Mouse (Mus musculus) CH12.LX (cell line): Measurements from ENCODE around the gene Dhrs11. TPM values are rescaled to one million over a fixed set of nuclear protein-coding genes. Genes with fewer than 3 reads are reported as not detected.
A peak's percentile ranks its signal among the peaks of the same experiment; 100 is the strongest.

Experiments used
- DNase-seq: peaks from one replicate; pipeline ENCODE4 v3.0.0-alpha.2; 2013; ENCODE audit errors: extremely low read depth
- H3K27ac ChIP-seq: 2 replicates; pipeline ENCODE4 v1.5.1; 2012; ENCODE audit warnings: low read depth, mild to moderate bottlenecking, control low read depth, moderate library complexity; ENCODE audit not compliant: insufficient read depth
- H3K27me3 ChIP-seq: replicated peaks from 2 replicates; pipeline ENCODE3; 2012; ENCODE audit warnings: inconsistent platforms
- H3K36me3 ChIP-seq, 2 experiments: replicated peaks in 1 of 2; 2 replicates each; pipeline versions ENCODE3 to v1.6.1; 2012; ENCODE audit warnings: inconsistent platforms in 1 of 2, low read length in 1 of 2, mild to moderate bottlenecking in 1 of 2, mixed read lengths in 1 of 2, moderate library complexity in 1 of 2; ENCODE audit not compliant: control insufficient read depth in 1 of 2, insufficient read depth in 1 of 2
- H3K4me1 ChIP-seq, 2 experiments: 2 replicates each; pipeline ENCODE4 v1.6.1; 2012; ENCODE audit warnings: inconsistent platforms in 1 of 2, moderate library complexity in 1 of 2; ENCODE audit not compliant: insufficient read depth in 2 of 2, control insufficient read depth in 1 of 2
- H3K4me2 ChIP-seq: 2 replicates; pipeline ENCODE4 v1.6.1; 2012; ENCODE audit warnings: low read depth, mild to moderate bottlenecking, control low read depth; ENCODE audit not compliant: poor library complexity, insufficient read depth, severe bottlenecking
- H3K4me3 ChIP-seq, 3 experiments: fragments of 150-350 bp in 1 of 3; sonication (generic) in 1 of 3; replicated peaks in 1 of 3; 2 replicates each; pipeline versions ENCODE3 to v1.5.1; 2011 to 2012; ENCODE audit warnings: low read depth in 2 of 3, low read length in 2 of 3, mild to moderate bottlenecking in 2 of 3, moderate library complexity in 2 of 3, control low read depth in 1 of 3, improper control_type of control experiment in 1 of 3, inconsistent platforms in 1 of 3, mixed read lengths in 1 of 3; ENCODE audit not compliant: poor library complexity in 1 of 3
- H3K79me2 ChIP-seq: replicated peaks from 2 replicates; pipeline ENCODE4 v1.6.1; 2012; ENCODE audit warnings: mild to moderate bottlenecking, moderate library complexity; ENCODE audit not compliant: control insufficient read depth, poor library complexity, insufficient read depth, severe bottlenecking; ENCODE audit errors: extremely low read depth
- H3K9ac ChIP-seq: 2 replicates; pipeline ENCODE4 v1.6.1; 2012; ENCODE audit warnings: low read depth, mild to moderate bottlenecking, control low read depth, moderate library complexity; ENCODE audit not compliant: insufficient read depth
- H3K9me3 ChIP-seq: replicated peaks from 2 replicates; pipeline ENCODE3; 2012; ENCODE audit warnings: low read length, inconsistent platforms, mixed read lengths
- CHD1 ChIP-seq: IDR thresholded peaks from 2 replicates; pipeline ENCODE4 v1.6.1; 2012; ENCODE audit warnings: low read depth, low read length, improper control_type of control experiment, inconsistent platforms
- CHD2 ChIP-seq: IDR thresholded peaks from 2 replicates; pipeline ENCODE4 v1.6.1; 2011; ENCODE audit warnings: low read length, improper control_type of control experiment
- CTCF ChIP-seq, 2 experiments: IDR thresholded peaks in 1 of 2; conservative IDR thresholded peaks in 1 of 2; 2 replicates each; pipeline ENCODE4 v1.5.1; 2011 to 2012; ENCODE audit warnings: low read depth in 2 of 2, low read length in 2 of 2, improper control_type of control experiment in 1 of 2, inconsistent platforms in 1 of 2, mild to moderate bottlenecking in 1 of 2, moderate library complexity in 1 of 2
- ELF1 ChIP-seq: IDR thresholded peaks from 2 replicates; pipeline ENCODE4 v1.6.1; 2014; ENCODE audit warnings: low read depth, mild to moderate bottlenecking, inconsistent platforms, low read length, improper control_type of control experiment
- EP300 ChIP-seq: IDR thresholded peaks from 2 replicates; pipeline ENCODE4 v1.6.1; 2011; ENCODE audit warnings: low read length, improper control_type of control experiment
- ETS1 ChIP-seq: conservative IDR thresholded peaks from 2 replicates; pipeline ENCODE4 v1.6.1; 2012; ENCODE audit warnings: low read depth, mild to moderate bottlenecking, inconsistent platforms, low read length, improper control_type of control experiment, moderate library complexity
- HCFC1 ChIP-seq: IDR thresholded peaks from 2 replicates; pipeline ENCODE4 v1.6.1; 2012; ENCODE audit warnings: low read depth, mild to moderate bottlenecking, inconsistent platforms, low read length, improper control_type of control experiment
- JUN ChIP-seq: IDR thresholded peaks from 2 replicates; pipeline ENCODE4 v1.6.1; 2011; ENCODE audit warnings: low read depth, mild to moderate bottlenecking, low read length, improper control_type of control experiment, moderate library complexity; ENCODE audit not compliant: insufficient read depth
- KAT2A ChIP-seq: IDR thresholded peaks from 2 replicates; pipeline ENCODE4 v1.6.1; 2012; ENCODE audit warnings: low read length, improper control_type of control experiment, inconsistent platforms; ENCODE audit not compliant: insufficient replicate concordance
- MAFK ChIP-seq: IDR thresholded peaks from 2 replicates; pipeline ENCODE4 v1.6.1; 2011; ENCODE audit warnings: low read length, improper control_type of control experiment; ENCODE audit not compliant: insufficient replicate concordance
- MAX ChIP-seq: IDR thresholded peaks from 2 replicates; pipeline ENCODE4 v1.6.1; 2011; ENCODE audit warnings: low read length, improper control_type of control experiment
- MEF2A ChIP-seq: IDR thresholded peaks from 2 replicates; pipeline ENCODE4 v1.6.1; 2014; ENCODE audit warnings: low read depth, mild to moderate bottlenecking, inconsistent platforms, low read length, improper control_type of control experiment, borderline replicate concordance
- MXI1 ChIP-seq: IDR thresholded peaks from 2 replicates; pipeline ENCODE4 v1.6.1; 2011; ENCODE audit warnings: mild to moderate bottlenecking, low read depth, low read length, improper control_type of control experiment
- PAX5 ChIP-seq: IDR thresholded peaks from 2 replicates; pipeline ENCODE4 v1.6.1; 2012; ENCODE audit warnings: low read length, inconsistent platforms, mixed read lengths
- POLR2A ChIP-seq: IDR thresholded peaks from 2 replicates; pipeline ENCODE4 v1.6.1; 2011; ENCODE audit warnings: low read depth, mild to moderate bottlenecking, improper control_type of control experiment, low read length
- POLR2AphosphoS2 ChIP-seq: IDR thresholded peaks from 2 replicates; pipeline ENCODE4 v1.6.1; 2011; ENCODE audit warnings: low read depth, low read length, improper control_type of control experiment
- RAD21 ChIP-seq: IDR thresholded peaks from 2 replicates; pipeline ENCODE4 v1.6.1; 2011; ENCODE audit warnings: low read depth, mild to moderate bottlenecking, low read length, improper control_type of control experiment, moderate library complexity
- RCOR1 ChIP-seq: conservative IDR thresholded peaks from 2 replicates; pipeline ENCODE4 v1.6.1; 2012; ENCODE audit warnings: low read depth, mild to moderate bottlenecking, inconsistent platforms, low read length, improper control_type of control experiment
- SIN3A ChIP-seq: IDR thresholded peaks from 2 replicates; pipeline ENCODE4 v1.6.1; 2012; ENCODE audit warnings: low read length, improper control_type of control experiment, inconsistent platforms
- SMC3 ChIP-seq: IDR thresholded peaks from 2 replicates; pipeline ENCODE4 v1.6.1; 2011; ENCODE audit warnings: low read depth, low read length, improper control_type of control experiment
- TCF12 ChIP-seq: IDR thresholded peaks from 2 replicates; pipeline ENCODE4 v1.6.1; 2014; ENCODE audit warnings: low read depth, mild to moderate bottlenecking, inconsistent platforms, low read length, improper control_type of control experiment
- UBTF ChIP-seq: IDR thresholded peaks from 2 replicates; pipeline ENCODE4 v1.6.1; 2012; ENCODE audit warnings: low read depth, mild to moderate bottlenecking, inconsistent platforms, low read length, improper control_type of control experiment, moderate library complexity
- USF1 ChIP-seq: IDR thresholded peaks from 2 replicates; pipeline ENCODE4 v1.6.1; 2014; ENCODE audit warnings: low read depth, mild to moderate bottlenecking, inconsistent platforms, low read length, improper control_type of control experiment
- ZC3H11A ChIP-seq: IDR thresholded peaks from 2 replicates; pipeline ENCODE4 v1.6.1; 2012; ENCODE audit warnings: low read depth, mild to moderate bottlenecking, inconsistent platforms, low read length, improper control_type of control experiment
- ZKSCAN1 ChIP-seq: IDR thresholded peaks from 2 replicates; pipeline ENCODE4 v1.6.1; 2012; ENCODE audit warnings: low read depth, inconsistent platforms, low read length, improper control_type of control experiment, borderline replicate concordance
- ZNF384 ChIP-seq: IDR thresholded peaks from 2 replicates; pipeline ENCODE4 v1.6.1; 2012; ENCODE audit warnings: low read depth, low read length, improper control_type of control experiment, inconsistent platforms
- dilution Hi-C: fragments of 300-500 bp; cut with MboI; formaldehyde crosslinking; loops from 2 replicates; pipeline ENCODE4 v1.14.3; 2020; ENCODE audit warnings: low sequenced_read_pairs; ENCODE audit not compliant: extremely low pct_unique_long_range_greater_than_20kb, extremely low pct_ligation_motif_present
- in situ Hi-C: fragments of 300-500 bp; cut with MboI; formaldehyde crosslinking; loops from 3 replicates; pipeline ENCODE4 v1.14.3; 2019; ENCODE audit warnings: low sequenced_read_pairs, low pct_ligation_motif_present, low pct_unique_long_range_greater_than_20kb, mixed read lengths
- polyA plus RNA-seq: library from polyadenylated mRNA; unstranded; fragments of >175 nt; gene quantifications from 2 replicates; pipeline ENCODE4 v1.2.1, GENCODE M21; 2012; ENCODE audit warnings: low read depth; ENCODE audit not compliant: insufficient read length
- total RNA-seq, 2 experiments: library from RNA; depleted of rRNA; stranded (reverse); fragments of 300-350 nt in 1 of 2; fragments of >200 nt in 1 of 2; gene quantifications; 2 replicates each; pipeline ENCODE4 v1.2.3; 2012 to 2014

Gene Dhrs11
- total and polyA plus RNA-seq, 3 experiments, result 6.1 to 17.1 (median 8.3) TPM

- no peaks in the 10 kb centered on the region for H3K36me3 ChIP-seq
- no peak overlapping the region for H3K4me3 ChIP-seq
- in situ Hi-C loops, result no loop called here
- H3K27me3 ChIP-seq, result peaks cover 93% of the 10 kb centered on the region
- H3K9ac ChIP-seq, result no peak overlapping the region
- peak overlapping the region; percentile 37 for H3K4me2 ChIP-seq
- no peak overlapping the region for H3K27ac ChIP-seq
- no peak for TF ChIP-seq UBTF
- no peak for TF ChIP-seq HCFC1
- TF ChIP-seq MEF2A, result no peak
- TF ChIP-seq EP300, result no peak
- TF ChIP-seq KAT2A, result no peak
- no peak for TF ChIP-seq SMC3
- no peak for TF ChIP-seq ZKSCAN1
- TF ChIP-seq TCF12, result no peak
- TF ChIP-seq SIN3A, result no peak
- no peak for TF ChIP-seq ZNF384
- TF ChIP-seq PAX5, result no peak
- TF ChIP-seq ZC3H11A, result no peak
- no peak for TF ChIP-seq CTCF (conservative IDR thresholded peaks at IDR 0.05 in 1 of 2, IDR thresholded peaks at IDR 0.05 in 1 of 2; ENCODE audit: low read depth in 2 of 2, low read length in 2 of 2)
- no peak for TF ChIP-seq RAD21
- TF ChIP-seq CHD1, result no peak
- TF ChIP-seq POLR2A, result no peak
- TF ChIP-seq ELF1, result no peak
- no peak for TF ChIP-seq JUN
- TF ChIP-seq RCOR1, result no peak
- TF ChIP-seq MAFK, result no peak
- TF ChIP-seq, all 38 proteins: peak for 0
- no peaks in the 10 kb centered on the region for H3K4me1 ChIP-seq
- DNase-seq, result no peak
- no peaks in the 10 kb centered on the region for H3K79me2 ChIP-seq
- no peaks in the 10 kb centered on the region for H3K9me3 ChIP-seq
- dilution Hi-C loops, result no loop called here
These were observed 48.5 kb downstream of the Dhrs11 start for GRCm38 (mm10) chr11:84780143-84780870.

- Histone ChIP-seq H3K79me2 (no peaks in the 10 kb centered on the region), H3K36me3 (no peaks in the 10 kb centered on the region), H3K4me2 (no peak overlapping the region), H3K9me3 (no peaks in the 10 kb centered on the region), H3K4me1 (no peaks in the 10 kb centered on the region), H3K9ac (no peak overlapping the region), H3K27ac (no peak overlapping the region), H3K27me3 (peaks cover 95% of the 10 kb centered on the region), H3K4me3 (no peak overlapping the region)
- TF ChIP-seq ZKSCAN1 (no peak), HCFC1 (no peak), USF1 (no peak), MAX (no peak), SIN3A (no peak), EP300 (no peak), PAX5 (no peak), POLR2AphosphoS2 (no peak), MAFK (no peak), ETS1 (no peak), MXI1 (no peak), JUN (no peak), ELF1 (no peak), CTCF (conservative IDR thresholded peaks at IDR 0.05 in 1 of 2, IDR thresholded peaks at IDR 0.05 in 1 of 2; ENCODE audit: low read depth in 2 of 2, low read length in 2 of 2) (no peak), CHD2 (no peak)
- in situ Hi-C loops, result no loop called here
- dilution Hi-C loops, result no loop called here
- DNase-seq, result no peak
These were observed 53.2 kb downstream of the Dhrs11 start for GRCm38 (mm10) chr11:84775560-84775959.
